Mouse (Mus musculus) liver, postnatal 0 days (tissue): ENCODE measurements at regions not wholly inside any gene's neighbourhood (a gene's known extent, or its start where the extent isn't known, plus 50 kb on each side); places are given as distances from the start of the nearest gene placed in this dataset.

Source experiments
- CTCF ChIP-seq: sonication (generic); IDR thresholded peaks from 2 replicates; pipeline ENCODE4 v1.5.1; 2016; ENCODE audit warnings: antibody characterized with exemption, low read depth
- EP300 ChIP-seq: IDR thresholded peaks from 2 replicates; pipeline ENCODE4 v1.6.1; 2016; ENCODE audit warnings: antibody characterized with exemption, low read depth, mild to moderate bottlenecking

DNA sequence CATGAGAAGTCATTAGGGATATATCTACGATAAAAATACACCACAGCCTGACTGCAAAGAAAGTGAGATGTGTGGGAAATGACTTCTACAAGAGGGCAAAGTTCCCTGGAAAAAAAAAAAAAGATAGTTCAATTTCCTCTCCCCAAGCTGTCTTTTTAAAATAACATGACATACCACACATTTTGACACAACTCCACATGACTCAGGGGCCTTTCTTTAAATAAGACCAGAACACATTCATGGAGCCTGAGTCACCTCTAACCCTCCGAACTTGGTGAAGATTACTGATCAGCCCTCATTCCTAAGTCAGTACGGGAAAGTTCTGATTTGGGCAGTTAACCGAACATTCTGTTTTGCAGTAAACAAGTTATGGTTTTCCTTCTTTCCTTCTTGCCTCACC, 515.6 kb upstream of the Klf6 start:
- TF ChIP-seq CTCF = no peak
- TF ChIP-seq EP300 = no peak
